Mouse (Mus musculus) right cerebral cortex, adult 18-20 months (tissue): Measurements from ENCODE around the gene Pex26.

Experiments
- DNase-seq: peaks from one replicate; pipeline ENCODE4 v3.0.0; 2022; ENCODE audit warnings: mixed read lengths

The Pex26 gene

DNA sequence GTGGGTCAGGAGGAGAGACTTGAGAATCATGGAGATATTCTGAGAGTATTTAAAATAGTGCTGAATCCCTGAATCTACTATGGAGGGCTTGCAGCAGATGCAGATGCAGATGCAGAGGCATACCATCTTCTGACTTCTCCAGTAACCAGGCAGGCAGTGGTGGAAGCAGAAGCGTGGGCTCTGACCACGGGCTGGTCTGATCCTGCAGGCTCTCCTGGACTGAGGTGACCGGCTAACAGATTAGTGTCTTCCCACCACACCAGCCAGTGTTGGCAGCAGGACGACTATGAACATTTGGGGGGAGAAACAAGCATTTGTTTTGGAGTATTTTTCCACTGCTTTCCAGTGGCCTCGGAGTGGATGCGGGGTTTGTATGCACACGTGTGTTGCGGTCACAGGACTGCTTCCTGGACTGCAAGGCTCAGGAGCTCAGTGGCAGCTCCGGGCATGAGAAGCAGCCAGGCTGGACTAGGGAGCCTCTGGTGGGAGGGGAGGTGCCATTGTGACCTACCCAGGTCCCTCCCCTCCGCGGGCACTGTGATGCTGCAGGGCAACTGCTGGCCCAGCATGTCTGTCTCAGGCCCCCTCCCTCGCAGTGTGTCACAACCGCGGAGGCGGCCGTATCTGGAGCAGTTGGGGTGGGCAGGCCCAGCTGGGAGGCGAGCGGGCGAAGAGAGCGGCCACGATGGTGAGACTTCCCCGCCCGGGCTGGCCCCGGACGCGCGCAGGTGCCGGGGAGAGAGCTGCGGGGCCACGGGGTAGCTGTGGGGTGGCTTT lies 26.9 kb downstream of the Pex26 start, which contains the start of gene Tuba8:
Tuba8 (plus strand) TSS at position 548 of the 777 bp plus-strand sequence.
- DNase-seq: peak; percentile 84

- DNase-seq: no peak
Observed at GRCm38 (mm10) chr6:121210926-121211289, 27.4 kb downstream of the Pex26 start.

- DNase-seq: no peak
Observed at GRCm38 (mm10) chr6:121211743-121212142, 28.3 kb downstream of the Pex26 start.

DNA sequence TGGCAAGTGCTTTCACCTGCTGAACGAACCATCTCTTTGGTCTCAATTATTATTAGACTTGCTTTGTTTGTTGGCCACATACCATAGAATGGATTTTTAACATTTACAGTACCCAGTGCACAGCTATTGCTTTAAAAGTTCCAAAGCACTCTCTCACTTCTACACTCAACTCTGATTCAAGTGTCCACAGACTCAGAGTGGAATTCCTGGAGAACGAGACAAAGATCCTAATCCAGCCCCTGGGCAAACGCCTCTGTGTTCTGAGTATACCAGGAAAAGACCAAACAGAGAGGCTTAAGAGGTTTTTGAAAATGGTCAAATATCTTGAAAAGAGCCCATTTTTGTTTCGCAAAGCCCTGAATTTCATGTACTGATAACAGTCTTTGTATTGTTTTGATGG lies 29.5 kb downstream of the Pex26 start:
- DNase-seq: no peak

DNA sequence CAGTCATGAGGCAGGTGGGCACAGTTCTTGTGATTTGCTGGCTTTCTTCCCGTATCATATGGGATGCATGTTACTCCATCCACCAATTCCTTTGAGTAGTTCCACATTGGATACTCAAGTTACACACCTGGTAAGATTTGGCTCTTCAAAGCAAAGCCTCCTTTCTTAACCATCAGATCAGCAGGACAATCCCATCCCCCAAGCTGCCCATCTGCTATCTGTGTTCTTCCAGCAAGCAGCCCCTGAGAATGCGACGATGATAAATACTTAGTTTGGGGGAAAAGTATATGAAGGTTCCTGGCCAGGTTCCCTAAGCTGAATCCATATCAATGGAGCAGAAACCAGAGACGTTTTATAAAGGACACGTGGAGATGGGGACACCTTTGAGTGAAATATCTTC lies 30.8 kb downstream of the Pex26 start:
- no peak for DNase-seq

- DNase-seq: no peak
Observed at GRCm38 (mm10) chr6:121214667-121215330, 31.3 kb downstream of the Pex26 start.

DNA sequence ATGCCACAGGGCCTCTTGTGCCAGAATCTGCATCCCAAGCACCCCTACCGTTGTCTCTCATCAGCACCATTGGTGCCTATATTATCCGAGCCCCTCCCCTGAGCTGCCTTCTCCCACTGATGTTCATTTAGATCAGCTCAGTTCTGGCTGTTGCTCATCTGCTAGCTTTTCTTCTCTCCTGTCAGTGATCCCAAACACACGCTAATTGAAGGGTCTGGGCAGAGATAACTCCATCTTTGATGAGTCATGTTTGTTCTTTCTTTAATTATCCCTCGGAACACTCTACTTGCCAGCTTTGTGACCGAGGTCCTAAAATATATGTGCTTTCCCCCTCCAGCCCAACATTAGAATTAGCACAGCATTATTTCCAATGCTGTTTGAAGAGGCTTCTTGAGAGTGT lies 31.9 kb downstream of the Pex26 start:
- DNase-seq: no peak

DNA sequence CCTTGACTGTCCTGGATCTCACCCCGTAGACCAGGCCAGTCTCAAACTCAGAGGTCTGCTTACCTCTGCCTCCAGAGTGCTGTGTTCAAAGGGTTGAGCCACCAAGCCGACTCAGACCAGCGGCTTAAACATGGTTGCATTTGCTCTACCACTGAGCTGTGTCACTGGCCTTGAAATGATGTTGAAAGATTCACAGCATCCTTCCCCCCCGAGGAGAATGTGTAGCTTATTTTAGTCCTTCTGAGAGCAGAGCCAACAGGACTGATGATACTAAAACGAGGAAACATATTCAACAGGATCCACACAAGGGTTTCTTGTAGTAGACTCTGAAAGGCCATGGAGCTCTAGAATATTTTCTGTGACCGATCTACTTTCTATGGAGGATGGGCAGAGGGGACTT lies 32.4 kb downstream of the Pex26 start:
- DNase-seq: no peak

GRCm38 (mm10) chr6:121216589-121217255 lies 33.3 kb downstream of the Pex26 start:
- no peak for DNase-seq

DNA sequence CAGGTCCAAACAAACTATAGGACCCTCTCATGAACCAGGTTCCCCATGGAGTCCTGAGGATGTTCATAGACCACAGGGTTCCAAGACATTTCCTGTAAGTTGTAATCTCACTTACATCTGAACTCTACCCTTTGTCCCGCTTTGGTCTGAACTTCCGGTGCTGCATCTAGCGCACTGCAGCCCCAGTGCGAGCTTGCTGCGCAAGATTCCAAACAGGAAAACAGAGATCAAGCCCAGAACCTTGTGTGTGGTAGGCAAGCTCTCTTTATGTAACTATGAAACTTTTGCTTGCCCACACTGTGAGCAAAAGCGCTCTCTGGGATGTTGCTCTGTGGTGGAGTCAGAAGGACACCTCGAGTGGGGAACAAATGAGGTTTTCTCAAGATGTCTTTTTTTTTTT lies 34.5 kb downstream of the Pex26 start:
- no peak for DNase-seq

GRCm38 (mm10) chr6:121219406-121219805 lies 35.9 kb downstream of the Pex26 start:
- no peak for DNase-seq

DNA sequence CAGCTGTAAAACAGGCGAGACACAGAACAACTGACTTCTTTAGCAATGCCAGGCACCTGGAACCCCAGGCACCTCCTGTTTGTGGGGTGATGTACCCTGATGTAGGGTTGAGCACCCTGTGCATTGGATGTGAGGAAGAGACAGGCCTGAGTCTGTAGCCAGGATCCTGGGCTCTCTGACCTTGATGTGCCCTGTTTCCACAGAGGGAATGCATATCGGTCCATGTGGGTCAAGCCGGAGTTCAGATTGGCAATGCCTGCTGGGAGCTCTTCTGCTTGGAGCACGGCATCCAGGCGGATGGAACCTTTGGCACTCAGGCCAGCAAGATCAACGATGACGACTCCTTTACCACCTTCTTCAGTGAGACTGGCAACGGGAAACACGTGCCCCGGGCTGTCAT lies 36.7 kb downstream of the Pex26 start:
- DNase-seq: no peak

DNA sequence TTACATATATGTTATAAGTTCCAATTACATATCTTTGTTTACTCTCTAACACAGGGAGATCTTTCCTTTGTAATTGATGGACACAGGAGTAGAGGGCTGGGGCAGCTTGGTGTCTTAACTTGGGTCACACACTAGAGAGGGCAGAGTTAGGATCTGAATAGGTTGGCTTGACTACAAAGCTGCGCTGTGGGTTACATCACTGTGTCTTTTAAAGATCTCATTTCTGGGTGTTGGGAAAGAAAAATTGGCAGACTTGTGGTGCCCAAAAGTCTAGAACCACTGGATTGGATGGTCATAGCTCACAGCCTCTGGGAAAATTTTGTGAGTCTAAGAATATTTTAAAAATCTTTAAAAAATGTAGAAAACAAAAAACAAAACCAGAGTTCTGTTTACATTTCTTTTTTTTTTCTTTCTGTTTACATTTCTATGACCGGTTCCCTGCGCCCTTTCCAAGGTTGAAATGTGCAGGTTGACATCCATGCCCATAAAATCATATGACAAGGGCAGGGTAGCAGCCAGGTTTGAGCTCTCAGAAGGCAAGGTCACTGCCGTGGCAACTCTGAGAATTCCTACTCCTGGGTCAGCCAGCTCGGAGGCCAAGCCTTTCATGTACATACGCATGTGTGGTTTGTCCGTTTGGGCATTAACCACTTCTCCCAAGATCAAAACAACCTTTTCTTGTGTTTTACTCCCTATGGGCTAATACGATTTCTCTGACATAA lies 38.6 kb downstream of the Pex26 start:
- no peak for DNase-seq

DNA sequence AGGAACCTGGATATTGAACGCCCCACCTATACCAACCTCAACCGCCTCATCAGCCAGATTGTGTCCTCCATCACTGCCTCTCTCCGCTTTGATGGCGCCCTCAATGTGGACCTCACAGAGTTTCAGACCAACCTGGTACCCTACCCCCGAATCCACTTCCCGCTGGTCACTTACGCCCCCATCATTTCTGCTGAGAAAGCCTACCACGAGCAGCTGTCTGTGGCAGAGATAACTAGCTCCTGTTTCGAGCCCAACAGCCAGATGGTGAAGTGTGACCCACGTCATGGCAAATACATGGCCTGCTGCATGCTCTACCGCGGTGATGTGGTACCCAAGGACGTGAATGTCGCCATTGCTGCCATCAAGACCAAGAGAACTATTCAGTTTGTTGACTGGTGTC lies 39.5 kb downstream of the Pex26 start:
- DNase-seq: no peak

- no peak for DNase-seq
Observed at GRCm38 (mm10) chr6:121224067-121224466, 40.6 kb downstream of the Pex26 start.

GRCm38 (mm10) chr6:121224993-121225392 lies 41.5 kb downstream of the Pex26 start:
- DNase-seq: no peak

DNA sequence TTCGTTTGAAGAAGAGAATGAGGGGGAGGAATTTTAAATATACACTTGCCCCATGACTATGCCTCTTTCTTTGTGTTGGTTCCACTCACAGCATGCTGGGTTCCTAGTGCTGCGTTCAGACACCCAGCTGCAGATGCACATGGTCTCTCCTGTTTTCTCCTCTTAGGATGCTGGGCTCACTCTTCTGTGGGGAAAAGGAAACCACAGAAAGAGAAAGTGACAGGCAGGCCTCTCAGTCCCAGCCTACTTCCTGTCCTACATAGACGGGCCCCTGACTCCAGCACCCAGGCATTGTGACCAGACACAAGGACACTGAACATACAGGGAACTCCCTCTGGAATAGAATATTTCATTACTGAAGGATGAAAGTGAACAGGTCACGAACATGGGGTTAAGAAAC lies 42.6 kb downstream of the Pex26 start:
- DNase-seq: no peak

DNA sequence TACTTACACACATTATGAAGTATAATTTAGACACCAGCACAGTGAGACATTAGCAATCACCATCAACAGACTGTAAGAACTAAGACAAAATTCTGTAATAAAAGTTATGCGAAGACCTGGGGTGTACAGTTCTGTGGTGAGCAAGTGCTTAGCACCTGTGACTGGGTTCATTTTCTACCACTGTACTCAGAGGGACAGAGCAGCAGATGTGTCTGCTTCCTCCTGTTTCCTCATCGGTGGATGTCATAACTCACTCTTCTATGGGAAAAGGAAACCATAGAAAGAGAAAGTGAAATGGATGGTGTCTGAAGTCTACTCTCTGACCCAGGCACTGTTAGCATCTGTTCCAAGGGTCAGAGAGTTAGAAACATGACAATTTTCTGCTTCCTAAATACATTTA lies 43.3 kb downstream of the Pex26 start:
- no peak for DNase-seq

DNA sequence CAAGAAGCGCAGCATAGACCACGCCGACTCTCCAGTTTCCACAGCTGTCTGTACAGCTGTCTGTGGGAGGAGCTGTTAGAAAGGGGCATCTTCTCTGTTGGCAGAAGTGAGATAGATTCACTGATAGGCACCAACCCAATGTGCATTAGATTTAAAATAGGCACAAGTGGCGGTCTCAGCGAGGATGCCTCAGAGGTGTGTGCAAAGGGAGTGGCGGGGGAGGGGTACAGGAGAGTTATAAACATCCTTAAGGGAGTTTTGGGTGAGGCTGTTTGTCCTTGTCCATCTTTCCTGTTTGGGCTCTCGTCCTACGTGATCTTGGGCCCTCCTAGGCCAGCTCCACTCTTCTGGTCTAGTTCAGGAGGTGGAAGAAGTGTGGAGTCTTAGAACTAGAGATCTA lies 45.0 kb downstream of the Pex26 start:
- DNase-seq: no peak

DNA sequence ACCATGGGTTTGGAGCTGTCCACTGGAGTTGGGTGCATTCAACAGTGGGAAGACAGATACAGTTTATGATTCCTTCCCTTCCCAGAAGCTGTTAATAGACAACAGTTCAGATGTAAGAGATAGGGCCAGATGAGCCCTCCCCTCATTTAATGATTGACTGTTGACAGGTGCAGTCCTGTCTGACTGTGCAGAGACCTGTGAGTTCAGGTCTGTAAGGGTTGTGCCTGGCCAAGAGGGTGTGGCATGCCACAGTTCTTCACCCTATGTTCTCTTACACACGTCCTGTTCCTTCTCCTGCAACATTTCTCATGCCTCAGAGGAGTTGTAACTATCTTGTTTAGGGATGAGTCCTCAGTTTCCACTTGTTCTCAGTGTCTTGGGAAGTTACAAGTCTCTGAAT lies 49.2 kb downstream of the Pex26 start:
- no peak for DNase-seq

GRCm38 (mm10) chr6:121236386-121236785 lies 52.9 kb downstream of the Pex26 start:
- DNase-seq: no peak

DNA sequence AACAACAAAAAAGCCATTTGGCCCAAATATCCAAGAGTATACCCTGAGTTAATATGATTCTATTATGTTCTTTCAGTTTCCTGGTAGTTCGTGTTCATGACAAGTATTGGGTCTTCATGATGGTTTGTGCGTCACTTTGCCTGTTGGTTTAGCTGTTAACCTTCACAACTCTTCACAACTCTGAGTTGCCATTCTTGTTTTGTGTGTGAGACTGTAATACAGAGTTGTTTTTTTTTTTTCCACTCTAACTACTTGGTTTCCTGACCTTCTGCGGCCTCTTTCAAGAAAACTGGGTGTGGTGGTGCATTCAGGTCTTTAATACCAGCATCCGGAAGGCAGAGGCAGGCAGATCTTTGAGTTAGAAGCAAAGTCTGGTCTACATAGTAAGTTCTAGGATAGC lies 54.7 kb downstream of the Pex26 start:
- no peak for DNase-seq

GRCm38 (mm10) chr6:121241780-121242179 lies 58.3 kb downstream of the Pex26 start:
- no peak for DNase-seq
